Comparison of ENCODE assay signal across 8 mouse cellular contexts in genomic region chr8:111027391-111027937, GRCm38 (mm10). TPM values are rescaled to one million over a fixed set of nuclear protein-coding genes. Genes with fewer than 3 reads are reported as not detected.
DNase-seq lines count a peak whose midpoint lies in the region; ATAC-seq and TF ChIP-seq lines count a peak whose summit lies in the region.

No protein-coding gene starts in this region.

- WGBS in embryonic facial prominence, embryonic 14.5 days = under 1% methylated on average over 29 of the region's 31 CpGs
- WGBS in limb, embryonic 14.5 days = under 1% methylated on average over 31 of the region's 31 CpGs
- 0% methylated on average over 31 of the region's 31 CpGs for WGBS in midbrain, postnatal 0 days

- H3K4me3 ChIP-seq in embryonic facial prominence, embryonic 14.5 days (ENCODE audit: low read depth, low read length) = peak overlapping the region; percentile 68
- H3K4me3 ChIP-seq in limb, embryonic 14.5 days (replicated peaks; ENCODE audit: low read length) = peak overlapping the region; percentile 65
- peak overlapping the region; percentile 72 for H3K4me3 ChIP-seq in midbrain, postnatal 0 days (ENCODE audit: low read depth, low read length)

- no peak overlapping the region; the same call in 1 of the 2 replicates for H3K27ac ChIP-seq in embryonic facial prominence, embryonic 14.5 days (replicated peaks; ENCODE audit: low read depth, low read length)
- H3K27ac ChIP-seq in limb, embryonic 14.5 days (replicated peaks; ENCODE audit: low read depth, low read length) = no peak overlapping the region
- peak overlapping the region; percentile 75 for H3K27ac ChIP-seq in midbrain, postnatal 0 days (ENCODE audit: low read depth, low read length)

- no peaks in the 10 kb centered on the region for H3K36me3 ChIP-seq in embryonic facial prominence, embryonic 14.5 days (ENCODE audit: control insufficient read depth, insufficient read depth, low read length)
- no peaks in the 10 kb centered on the region for H3K36me3 ChIP-seq in limb, embryonic 14.5 days (ENCODE audit: control insufficient read depth, insufficient read depth, low read length)
- H3K36me3 ChIP-seq in midbrain, postnatal 0 days (ENCODE audit: insufficient read depth, low read length) = no peaks in the 10 kb centered on the region

- DNase-seq in 3134 (ENCODE audit: extremely low read depth, insufficient read length, low spot score) = peak; percentile 94
- DNase-seq in adrenal gland, postnatal 4 days (ENCODE audit: low spot score in 2 of 2) = peak; percentile 69 to 80
- peak; percentile 90 for DNase-seq in embryonic facial prominence, embryonic 14.5 days (ENCODE audit: low spot score)
- DNase-seq in heart, adult 8-10 months (ENCODE audit: low spot score) = peak; percentile 77
- peak; percentile 94 for DNase-seq in kidney, adult 9 months
- DNase-seq in limb, embryonic 14.5 days (ENCODE audit: low spot score) = peak; percentile 84
- peak; percentile 95 for DNase-seq in midbrain, postnatal 0 days (ENCODE audit: low spot score)
- DNase-seq in spleen, postnatal 14 days (ENCODE audit: low spot score in 2 of 2) = peak; percentile 70 to 77

- H3K4me1 ChIP-seq in embryonic facial prominence, embryonic 14.5 days (ENCODE audit: control insufficient read depth, insufficient read depth, low read length) = 0 out of 2 replicates have a peak, but pooled peaks cover 3% of the 10 kb centered on the region
- H3K4me1 ChIP-seq in limb, embryonic 14.5 days (ENCODE audit: control insufficient read depth, insufficient read depth, low read length) = peaks cover 3% of the 10 kb centered on the region; the same call in 1 of the 2 replicates
- no peaks in the 10 kb centered on the region for H3K4me1 ChIP-seq in midbrain, postnatal 0 days (ENCODE audit: insufficient read depth, low read length)

- no peak for TF ChIP-seq POLR2A in limb, embryonic 14.5 days (IDR thresholded peaks at IDR 0.05; ENCODE audit: borderline replicate concordance, extremely low read depth, insufficient read depth, insufficient read length)

- H3K4me2 ChIP-seq in embryonic facial prominence, embryonic 14.5 days (ENCODE audit: low read depth, low read length) = peak overlapping the region; percentile 54
- H3K4me2 ChIP-seq in limb, embryonic 14.5 days (replicated peaks; ENCODE audit: low read depth, low read length, severe bottlenecking) = peak overlapping the region; percentile 63
- H3K4me2 ChIP-seq in midbrain, postnatal 0 days (ENCODE audit: low read depth, low read length, poor library complexity, severe bottlenecking) = peak overlapping the region; percentile 73

- H3K9me3 ChIP-seq in embryonic facial prominence, embryonic 14.5 days (ENCODE audit: control insufficient read depth, low read length) = no peaks in the 10 kb centered on the region
- no peaks in the 10 kb centered on the region for H3K9me3 ChIP-seq in limb, embryonic 14.5 days (ENCODE audit: control insufficient read depth, low read length)
- H3K9me3 ChIP-seq in midbrain, postnatal 0 days (ENCODE audit: low read length) = no peaks in the 10 kb centered on the region

- TF ChIP-seq CTCF in midbrain, postnatal 0 days (IDR thresholded peaks at IDR 0.05) = peak; percentile 18; the same call in 1 of the 2 replicates

- peaks cover 4% of the 10 kb centered on the region; the same call in 1 of the 2 replicates for H3K27me3 ChIP-seq in embryonic facial prominence, embryonic 14.5 days (replicated peaks; ENCODE audit: control insufficient read depth, insufficient read depth, low read length)
- no peaks in the 10 kb centered on the region for H3K27me3 ChIP-seq in limb, embryonic 14.5 days (ENCODE audit: control insufficient read depth, insufficient read depth, low read length)
- 0 out of 2 replicates have a peak, but pooled peaks cover 7% of the 10 kb centered on the region for H3K27me3 ChIP-seq in midbrain, postnatal 0 days (ENCODE audit: insufficient read depth, low read length)

- peak; percentile 90 for ATAC-seq in embryonic facial prominence, embryonic 14.5 days (ENCODE audit: low read depth)
- peak; percentile 85 for ATAC-seq in limb, embryonic 14.5 days (ENCODE audit: low FRiP score, low read depth)
- peak; percentile 87 for ATAC-seq in midbrain, postnatal 0 days (ENCODE audit: low FRiP score)

- H3K9ac ChIP-seq in embryonic facial prominence, embryonic 14.5 days (ENCODE audit: low read depth, low read length) = peak overlapping the region; percentile 77
- peak overlapping the region; percentile 73 for H3K9ac ChIP-seq in limb, embryonic 14.5 days (ENCODE audit: low read depth, low read length, severe bottlenecking)
- peak overlapping the region; percentile 86 for H3K9ac ChIP-seq in midbrain, postnatal 0 days (replicated peaks; ENCODE audit: low read length, poor library complexity, severe bottlenecking)

RNA-seq across cellular contexts. Expression of gene Ddx19b, which starts 4.1 kb away (rescaled TPM):
- total RNA-seq in adrenal gland, postnatal 4 days (2021) = 10 to 100 TPM; 16.6 to 17.6 TPM
- polyA plus RNA-seq in embryonic facial prominence, embryonic 14.5 days (2014; fragmentation: Nextera tagmentation; extraction: Ambion mirVana) = 5.2 and 5.5 TPM in 2 replicates
- total RNA-seq in heart, adult 8-10 months (2022) = 10 to 100 TPM in 3 of 4 experiments, 1 to 10 TPM in 1; 9.8 to 11.9 (median 10.9) TPM
- 5.8 and 5.9 TPM in 2 replicates for polyA plus RNA-seq in limb, embryonic 14.5 days (2012; rRNA removed)
- 4.0 and 5.5 TPM in 2 replicates for polyA plus RNA-seq in limb, embryonic 14.5 days (2014; fragmentation: Nextera tagmentation; extraction: Ambion mirVana)
- total RNA-seq in midbrain, postnatal 0 days (2014; rRNA removed) = 11.0 and 14.7 TPM in 2 replicates
- polyA plus RNA-seq in midbrain, postnatal 0 days (2015; fragmentation: Nextera tagmentation; extraction: Ambion mirVana) = 5.0 and 5.2 TPM in 2 replicates

RNA-seq across cellular contexts. Expression of gene Aars, which starts 5.5 kb away (rescaled TPM):
- total RNA-seq in adrenal gland, postnatal 4 days (2021) = 100 to 1,000 TPM in 1 of 2 experiments, 10 to 100 TPM in 1; 87.5 to 104 TPM
- 48.9 and 53.2 TPM in 2 replicates for polyA plus RNA-seq in embryonic facial prominence, embryonic 14.5 days (2014; fragmentation: Nextera tagmentation; extraction: Ambion mirVana)
- total RNA-seq in heart, adult 8-10 months (2022) = 10 to 100 TPM; 32.2 to 33.5 (median 33.0) TPM
- polyA plus RNA-seq in limb, embryonic 14.5 days (2012; rRNA removed) = 41.7 and 46.9 TPM in 2 replicates
- 50.5 and 52.1 TPM in 2 replicates for polyA plus RNA-seq in limb, embryonic 14.5 days (2014; fragmentation: Nextera tagmentation; extraction: Ambion mirVana)
- 110 and 111 TPM in 2 replicates for total RNA-seq in midbrain, postnatal 0 days (2014; rRNA removed)
- 86.8 and 91.9 TPM in 2 replicates for polyA plus RNA-seq in midbrain, postnatal 0 days (2015; fragmentation: Nextera tagmentation; extraction: Ambion mirVana)

RNA-seq across cellular contexts. Expression of gene Exosc6, which starts 28.7 kb away (rescaled TPM):
- total RNA-seq in adrenal gland, postnatal 4 days (2021) = not detected
- 11.4 and 13.1 TPM in 2 replicates for polyA plus RNA-seq in embryonic facial prominence, embryonic 14.5 days (2014; fragmentation: Nextera tagmentation; extraction: Ambion mirVana)
- not detected for total RNA-seq in heart, adult 8-10 months (2022)
- polyA plus RNA-seq in limb, embryonic 14.5 days (2012; rRNA removed) = 6.2 and 8.8 TPM in 2 replicates
- 18.3 and 22.6 TPM in 2 replicates for polyA plus RNA-seq in limb, embryonic 14.5 days (2014; fragmentation: Nextera tagmentation; extraction: Ambion mirVana)
- not detected in 2 replicates for total RNA-seq in midbrain, postnatal 0 days (2014; rRNA removed)
- not detected in 2 replicates for polyA plus RNA-seq in midbrain, postnatal 0 days (2015; fragmentation: Nextera tagmentation; extraction: Ambion mirVana)

RNA-seq across cellular contexts. Expression of gene Ddx19a, which starts 29.9 kb away (rescaled TPM):
- total RNA-seq in adrenal gland, postnatal 4 days (2021) = 10 to 100 TPM; 55.4 to 62.8 TPM
- 18.1 and 19.1 TPM in 2 replicates for polyA plus RNA-seq in embryonic facial prominence, embryonic 14.5 days (2014; fragmentation: Nextera tagmentation; extraction: Ambion mirVana)
- total RNA-seq in heart, adult 8-10 months (2022) = 10 to 100 TPM; 30.7 to 37.3 (median 35.3) TPM
- 55.6 and 57.8 TPM in 2 replicates for polyA plus RNA-seq in limb, embryonic 14.5 days (2012; rRNA removed)
- polyA plus RNA-seq in limb, embryonic 14.5 days (2014; fragmentation: Nextera tagmentation; extraction: Ambion mirVana) = 18.0 and 19.5 TPM in 2 replicates
- 31.6 and 32.5 TPM in 2 replicates for total RNA-seq in midbrain, postnatal 0 days (2014; rRNA removed)
- 12.3 and 13.4 TPM in 2 replicates for polyA plus RNA-seq in midbrain, postnatal 0 days (2015; fragmentation: Nextera tagmentation; extraction: Ambion mirVana)
